Mouse (Mus musculus): ENCODE measurements around the gene Adam1a. TPM values are rescaled to one million over a fixed set of nuclear protein-coding genes. Genes with fewer than 3 reads are reported as not detected.
A peak's percentile ranks its signal among the peaks of the same experiment; 100 is the strongest.

The Adam1a gene
- polyA plus RNA-seq, 1 experiment from 2014 or later, result 3.8 TPM

DNA sequence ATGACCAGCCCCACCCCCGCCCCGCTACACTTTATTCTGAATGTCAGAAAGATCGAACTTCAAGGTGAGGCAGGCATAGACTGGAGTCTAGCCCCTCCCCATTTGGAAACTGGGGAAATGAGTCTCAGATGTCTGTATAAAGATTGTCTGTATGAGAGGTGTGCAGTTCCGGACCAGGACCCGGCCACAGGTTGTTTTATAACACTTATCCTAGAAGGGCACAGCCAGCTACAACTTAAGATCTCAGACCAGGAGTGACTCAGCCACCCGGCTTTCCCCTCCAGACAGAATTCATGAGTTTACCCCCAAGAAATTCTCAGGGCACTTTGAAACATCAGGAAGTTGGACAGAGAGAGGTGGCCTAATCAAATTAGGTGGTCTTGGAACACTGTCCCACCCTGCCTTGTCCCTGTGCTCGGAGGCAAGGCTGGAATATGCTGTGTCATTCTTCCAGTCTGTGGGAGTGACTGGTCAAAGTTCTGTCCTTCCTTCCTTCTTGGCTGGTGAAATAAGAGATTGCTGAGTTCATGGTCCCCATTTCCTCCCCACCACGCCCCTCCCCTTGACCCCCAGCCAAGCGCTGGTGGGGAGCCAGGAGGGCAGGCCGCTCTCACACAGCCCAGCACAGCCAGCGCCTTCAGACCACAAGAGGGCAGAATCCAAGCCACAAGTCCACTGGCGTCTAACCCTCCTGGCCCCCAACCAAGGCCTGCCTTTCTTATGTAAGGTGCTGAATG, 38.7 kb upstream of the Adam1a start:
- Histone ChIP-seq H3K9me3 (replicated peaks) (no peaks in the 10 kb centered on the region), H3K27me3 (no peaks in the 10 kb centered on the region), H3K4me1 (0 out of 2 replicates have a peak, but pooled peaks cover 5% of the 10 kb centered on the region), H3K36me3 (peaks cover 11% of the 10 kb centered on the region), H3K9ac (no peak overlapping the region), H3K27ac (no peak overlapping the region), H3K4me2 (replicated peaks) (no peak overlapping the region), H3K4me3 (no peak overlapping the region)
- ATAC-seq (ENCODE audit: low FRiP score), result no peak
- WGBS, result 58% methylated on average over 12 of the region's 12 CpGs

DNA sequence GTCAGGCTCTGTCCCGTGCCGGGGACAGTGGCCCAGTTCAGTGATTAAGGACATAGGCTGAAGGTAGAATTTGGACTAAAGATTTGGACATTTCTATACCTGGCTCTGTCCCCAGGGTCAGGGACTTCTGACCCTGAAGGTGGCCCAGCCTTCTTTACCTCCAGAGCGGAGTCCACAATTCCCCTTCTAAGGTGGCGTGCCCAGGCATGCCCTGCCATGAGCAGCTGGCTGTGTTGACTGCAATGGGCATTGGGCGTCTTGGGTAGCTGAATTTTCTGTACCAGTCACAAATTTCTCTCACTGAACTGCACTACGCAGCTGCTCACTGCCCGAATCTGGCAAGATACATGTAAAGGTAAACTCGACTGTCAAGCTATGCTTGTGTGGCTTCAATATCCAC, 36.7 kb upstream of the Adam1a start:
- ATAC-seq (ENCODE audit: low FRiP score), result no peak
- no peaks in the 10 kb centered on the region for H3K27me3 ChIP-seq
- H3K27ac ChIP-seq, result no peak overlapping the region
- no peak overlapping the region for H3K9ac ChIP-seq
- no peak overlapping the region for H3K4me2 ChIP-seq (replicated peaks)
- H3K36me3 ChIP-seq, result peaks cover 19% of the 10 kb centered on the region
- WGBS, result 91% methylated on average over 8 of the region's 8 CpGs
- H3K4me1 ChIP-seq, result 0 out of 2 replicates have a peak, but pooled peaks cover 5% of the 10 kb centered on the region
- no peaks in the 10 kb centered on the region for H3K9me3 ChIP-seq (replicated peaks)
- no peak overlapping the region for H3K4me3 ChIP-seq

DNA sequence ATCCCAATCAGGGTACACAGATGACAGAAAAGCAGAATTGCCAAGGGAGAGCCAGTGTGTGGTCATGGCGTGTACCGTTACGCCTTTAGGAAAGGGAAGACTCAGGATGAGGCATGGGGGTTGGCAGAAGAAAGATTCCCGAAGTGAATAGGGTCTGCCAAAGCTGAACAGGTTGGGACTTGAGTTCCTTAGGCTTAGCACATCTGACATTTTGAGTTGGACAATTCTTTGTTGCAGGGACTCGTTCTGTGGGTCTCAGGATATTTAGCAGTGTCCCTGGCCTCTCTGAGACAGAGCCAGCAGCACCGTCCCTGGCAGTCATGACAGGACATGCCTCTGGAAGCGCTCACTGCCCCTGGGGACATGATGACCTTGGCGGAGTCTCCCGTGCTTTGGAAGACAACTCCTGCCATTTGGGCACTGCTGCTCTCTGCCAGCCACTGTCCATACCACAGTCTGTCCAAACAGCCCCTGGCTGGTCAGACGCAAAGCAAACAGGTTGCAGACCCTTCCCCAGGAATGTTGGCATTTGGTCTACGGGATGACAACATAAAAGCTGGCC, 31.7 kb upstream of the Adam1a start:
- H3K9me3 ChIP-seq (replicated peaks), result no peaks in the 10 kb centered on the region
- H3K27me3 ChIP-seq, result no peaks in the 10 kb centered on the region
- H3K4me1 ChIP-seq, result no peaks in the 10 kb centered on the region
- ATAC-seq (ENCODE audit: low FRiP score), result no peak
- H3K27ac ChIP-seq, result no peak overlapping the region
- no peak overlapping the region for H3K9ac ChIP-seq
- no peak overlapping the region for H3K4me2 ChIP-seq (replicated peaks)
- no peak overlapping the region for H3K4me3 ChIP-seq
- WGBS, result 88% methylated on average over 11 of the region's 11 CpGs
- H3K36me3 ChIP-seq, result peaks cover 28% of the 10 kb centered on the region

DNA sequence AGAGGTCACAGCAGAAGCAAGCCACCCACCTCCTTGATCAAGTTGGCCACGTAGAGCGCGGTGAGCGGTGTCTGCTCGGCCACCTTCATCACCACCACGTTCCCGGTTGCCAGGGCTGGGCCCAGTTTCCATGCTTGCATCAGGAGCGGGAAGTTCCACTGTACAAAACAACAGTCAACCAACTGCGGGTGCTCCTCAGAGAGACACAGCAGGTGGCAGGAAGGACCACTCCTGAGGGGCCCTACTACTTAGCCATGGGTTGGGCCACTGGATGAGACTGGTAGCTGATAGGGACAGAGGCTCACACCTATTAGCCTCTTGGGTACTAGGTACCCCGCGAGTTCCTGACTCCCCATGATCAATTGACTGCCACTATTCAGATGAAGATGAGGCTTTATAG, 30.6 kb upstream of the Adam1a start:
- Histone ChIP-seq H3K9ac (no peak overlapping the region), H3K4me1 (no peaks in the 10 kb centered on the region), H3K27me3 (no peaks in the 10 kb centered on the region), H3K9me3 (replicated peaks) (no peaks in the 10 kb centered on the region), H3K36me3 (peaks cover 33% of the 10 kb centered on the region), H3K27ac (no peak overlapping the region), H3K4me3 (no peak overlapping the region), H3K4me2 (replicated peaks) (no peak overlapping the region)
- no peak for ATAC-seq (ENCODE audit: low FRiP score)
- 94% methylated on average over 11 of the region's 11 CpGs for WGBS

DNA sequence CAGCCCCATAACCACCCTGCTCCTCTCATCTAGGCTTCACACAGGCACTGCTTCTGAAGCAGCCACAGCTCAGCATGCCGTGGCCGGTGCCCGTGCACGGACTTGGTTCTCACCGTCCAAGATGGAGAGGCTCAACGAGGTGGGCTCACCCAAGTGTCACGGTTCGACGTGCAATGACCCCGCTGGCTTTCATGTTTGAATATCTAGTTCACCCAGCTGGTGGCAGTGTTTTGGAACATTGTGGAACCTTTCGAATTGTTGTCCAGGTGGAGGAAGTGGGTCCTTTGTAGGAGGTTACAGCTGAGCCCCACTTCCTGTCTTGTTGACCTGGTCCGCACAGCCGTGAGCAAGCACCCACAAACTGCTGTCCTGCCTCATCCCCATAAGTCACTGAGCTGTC, 28.9 kb upstream of the Adam1a start:
- no peak overlapping the region for H3K4me2 ChIP-seq (replicated peaks)
- H3K9me3 ChIP-seq (replicated peaks), result no peaks in the 10 kb centered on the region
- no peaks in the 10 kb centered on the region for H3K4me1 ChIP-seq
- H3K27me3 ChIP-seq, result no peaks in the 10 kb centered on the region
- H3K36me3 ChIP-seq, result peaks cover 34% of the 10 kb centered on the region
- 93% methylated on average over 13 of the region's 13 CpGs for WGBS
- no peak overlapping the region for H3K9ac ChIP-seq
- no peak overlapping the region for H3K4me3 ChIP-seq
- ATAC-seq (ENCODE audit: low FRiP score), result no peak
- H3K27ac ChIP-seq, result no peak overlapping the region

DNA sequence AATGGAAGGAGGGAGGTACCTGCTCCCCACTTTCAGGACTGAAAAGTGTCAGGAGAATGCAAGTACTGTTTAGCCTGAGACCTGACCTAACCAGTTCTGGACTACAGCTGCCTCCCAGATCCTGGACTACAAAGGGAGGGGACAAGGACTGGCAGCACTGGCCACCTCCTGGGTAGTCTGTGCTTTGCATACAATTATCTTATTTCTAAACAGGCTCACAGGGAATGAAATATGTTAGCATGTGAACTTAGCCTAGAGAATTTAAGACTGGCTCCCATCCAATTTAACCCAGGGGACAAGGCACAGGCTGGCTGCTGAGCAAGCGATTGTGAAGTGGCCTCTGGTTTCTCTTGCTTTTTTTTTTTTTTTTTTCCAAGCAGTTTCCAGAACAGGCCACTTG, 25.5 kb upstream of the Adam1a start:
- Histone ChIP-seq H3K4me3 (no peak overlapping the region), H3K4me2 (replicated peaks) (no peak overlapping the region), H3K9ac (no peak overlapping the region), H3K27me3 (no peaks in the 10 kb centered on the region), H3K9me3 (replicated peaks) (no peaks in the 10 kb centered on the region), H3K36me3 (peaks cover 31% of the 10 kb centered on the region), H3K4me1 (no peaks in the 10 kb centered on the region), H3K27ac (no peak overlapping the region)
- ATAC-seq (ENCODE audit: low FRiP score), result no peak
- WGBS, result 75% methylated on average over 1 of the region's 1 CpGs

DNA sequence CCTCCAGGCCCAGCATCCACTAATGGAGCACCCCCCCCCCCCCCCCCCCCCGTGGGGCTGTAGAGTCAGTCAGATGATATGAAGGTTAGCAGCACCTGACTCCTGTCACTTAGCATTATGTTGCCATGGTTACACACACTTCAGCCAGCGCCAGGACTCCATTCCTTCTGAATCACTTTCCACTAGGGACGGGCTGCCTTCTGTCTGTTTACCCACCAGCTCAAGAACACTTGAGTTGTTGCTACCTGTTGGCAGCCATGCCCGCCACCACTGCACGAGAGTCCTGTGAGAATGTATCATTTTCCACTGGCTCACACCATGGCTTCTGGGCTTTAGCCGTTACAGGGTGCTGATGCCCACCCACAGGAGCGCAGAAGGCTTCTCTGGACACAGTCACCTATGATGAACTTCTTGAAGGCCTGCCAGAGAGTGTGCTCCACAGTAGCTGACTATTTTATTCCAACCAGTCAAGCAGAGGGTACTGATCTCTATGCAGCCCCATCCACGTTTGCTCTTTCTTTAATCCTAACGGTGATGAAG, 24.7 kb upstream of the Adam1a start:
- ATAC-seq (ENCODE audit: low FRiP score), result no peak
- Histone ChIP-seq H3K9ac (no peak overlapping the region), H3K27ac (no peak overlapping the region), H3K27me3 (no peaks in the 10 kb centered on the region), H3K4me1 (no peaks in the 10 kb centered on the region), H3K9me3 (replicated peaks) (no peaks in the 10 kb centered on the region), H3K4me3 (no peak overlapping the region), H3K4me2 (replicated peaks) (no peak overlapping the region), H3K36me3 (peaks cover 31% of the 10 kb centered on the region)
- WGBS, result 81% methylated on average over 8 of the region's 9 CpGs

DNA sequence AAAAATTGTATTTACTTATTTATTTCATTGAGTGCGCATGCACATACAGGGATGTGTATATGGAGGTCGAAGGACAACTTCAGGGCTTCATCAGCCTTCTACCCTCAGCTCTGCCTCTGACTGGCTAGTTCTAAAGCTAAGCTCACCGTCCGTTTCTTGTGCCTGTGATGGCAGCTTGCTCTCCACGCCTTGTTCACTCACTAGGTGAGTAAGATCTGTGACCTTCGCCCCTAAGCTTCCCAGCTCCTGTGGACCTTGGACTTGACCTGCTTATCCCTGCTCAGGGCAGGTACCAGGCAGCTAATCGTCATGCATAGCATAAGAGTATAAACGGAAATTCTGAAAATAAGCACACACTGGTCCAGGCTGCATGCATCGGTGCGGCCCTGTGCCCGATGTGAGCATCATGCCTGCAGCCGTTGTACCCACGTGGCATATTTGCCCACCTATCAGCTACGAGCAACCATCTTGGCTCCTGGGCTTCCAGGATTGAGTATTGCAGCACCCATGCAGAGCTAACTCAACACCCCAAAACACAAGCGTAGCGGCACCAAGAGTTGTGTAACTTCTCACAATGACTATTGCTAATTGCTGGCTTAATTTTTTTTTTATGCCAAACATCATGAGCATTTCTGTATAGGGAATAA, 20.9 kb upstream of the Adam1a start:
- 89% methylated on average over 16 of the region's 16 CpGs for WGBS
- Histone ChIP-seq H3K27ac (no peak overlapping the region), H3K9me3 (replicated peaks) (no peaks in the 10 kb centered on the region), H3K4me1 (0 out of 2 replicates have a peak, but pooled peaks cover 5% of the 10 kb centered on the region), H3K4me2 (replicated peaks) (no peak overlapping the region), H3K27me3 (no peaks in the 10 kb centered on the region), H3K4me3 (no peak overlapping the region), H3K9ac (no peak overlapping the region), H3K36me3 (peaks cover 19% of the 10 kb centered on the region)
- no peak for ATAC-seq (ENCODE audit: low FRiP score)

DNA sequence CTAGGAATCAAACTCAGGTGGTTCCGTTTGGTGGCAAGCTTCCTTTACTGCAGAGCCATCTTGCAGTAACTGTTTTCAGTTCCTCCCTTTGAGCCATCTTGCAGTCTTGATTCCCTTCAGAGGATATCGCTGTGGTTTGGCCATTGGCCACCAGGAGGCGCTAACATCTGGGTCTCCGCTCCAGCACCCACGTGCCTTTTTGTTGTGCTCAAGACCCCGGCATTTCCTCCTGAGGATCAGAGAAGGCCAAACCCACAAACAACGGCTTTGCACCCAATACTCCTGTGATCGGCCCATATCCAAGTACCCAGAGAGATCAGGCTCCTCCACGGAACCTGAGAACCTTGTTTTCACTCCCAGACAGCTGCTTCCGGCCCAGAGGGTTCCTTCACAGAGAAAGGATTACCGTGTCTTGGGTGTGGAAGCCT, 19.2 kb upstream of the Adam1a start:
- H3K27ac ChIP-seq, result no peak overlapping the region
- 15% methylated on average over 11 of the region's 11 CpGs for WGBS
- peak overlapping the region; percentile 13; the same call in 1 of the 2 replicates for H3K9ac ChIP-seq
- H3K9me3 ChIP-seq (replicated peaks), result no peaks in the 10 kb centered on the region
- ATAC-seq (ENCODE audit: low FRiP score), result no peak
- no peaks in the 10 kb centered on the region for H3K27me3 ChIP-seq
- H3K4me2 ChIP-seq (replicated peaks), result peak overlapping the region; percentile 38
- H3K4me3 ChIP-seq, result no peak overlapping the region
- 0 out of 2 replicates have a peak, but pooled peaks cover 5% of the 10 kb centered on the region for H3K4me1 ChIP-seq
- peaks cover 7% of the 10 kb centered on the region for H3K36me3 ChIP-seq

DNA sequence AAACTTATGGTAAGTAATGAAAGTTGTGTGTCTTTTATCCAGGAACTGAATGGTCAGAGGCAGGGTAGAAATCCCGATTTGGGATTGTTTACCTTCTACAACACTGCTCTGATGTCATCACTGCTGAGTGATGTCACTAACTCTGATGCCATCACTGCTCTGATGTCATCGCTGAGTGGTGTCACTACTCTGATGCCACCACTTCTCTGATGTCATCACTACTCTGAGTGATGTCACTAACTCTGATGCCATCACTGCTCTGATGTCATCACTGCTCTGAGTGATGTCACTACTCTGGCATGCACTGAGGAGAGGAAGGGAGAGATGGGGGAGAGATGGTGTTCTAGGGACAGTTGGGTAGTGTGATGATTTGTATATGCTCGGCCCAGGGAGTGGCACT, 17.2 kb upstream of the Adam1a start:
- 0 out of 2 replicates have a peak, but pooled peaks cover 5% of the 10 kb centered on the region for H3K4me1 ChIP-seq
- ATAC-seq (ENCODE audit: low FRiP score), result no peak
- 90% methylated on average over 3 of the region's 3 CpGs for WGBS

DNA sequence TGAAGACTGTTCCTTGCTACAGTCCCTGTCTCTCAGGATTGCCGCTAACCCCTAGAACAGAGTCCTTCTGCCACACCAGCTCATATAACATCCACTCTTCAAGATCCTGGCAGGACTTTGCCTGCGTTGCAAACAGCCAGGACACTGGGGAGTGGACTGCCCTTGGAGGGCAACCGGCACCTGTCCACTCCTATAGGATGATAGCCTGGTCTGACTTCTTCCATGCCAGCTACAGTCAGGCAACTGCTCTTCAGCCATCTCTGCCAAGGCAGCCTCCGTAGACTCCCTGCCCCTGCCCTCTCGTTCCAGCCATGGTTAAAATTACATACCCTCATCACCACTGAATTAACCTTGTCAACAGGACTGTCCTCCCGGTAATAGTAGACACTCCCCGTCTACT, 3.9 kb upstream of the Adam1a start:
- H3K27ac ChIP-seq, result no peak overlapping the region
- ATAC-seq (ENCODE audit: low FRiP score), result no peak
- H3K9ac ChIP-seq, result no peak overlapping the region
- no peaks in the 10 kb centered on the region for H3K9me3 ChIP-seq (replicated peaks)
- H3K4me3 ChIP-seq, result no peak overlapping the region
- 89% methylated on average over 7 of the region's 7 CpGs for WGBS
- peaks cover 12% of the 10 kb centered on the region for H3K4me1 ChIP-seq
- no peaks in the 10 kb centered on the region for H3K36me3 ChIP-seq
- H3K27me3 ChIP-seq, result peaks cover under 1% of the 10 kb centered on the region; the same call in 1 of the 2 replicates
- no peak overlapping the region for H3K4me2 ChIP-seq (replicated peaks)

More for the DNA sequence above, 17.2 kb upstream of the Adam1a start:
- Histone ChIP-seq H3K9me3 (replicated peaks) (no peaks in the 10 kb centered on the region), H3K4me2 (replicated peaks) (no peak overlapping the region), H3K36me3 (no peaks in the 10 kb centered on the region), H3K4me3 (no peak overlapping the region), H3K27ac (no peak overlapping the region), H3K9ac (no peak overlapping the region), H3K27me3 (no peaks in the 10 kb centered on the region)

DNA sequence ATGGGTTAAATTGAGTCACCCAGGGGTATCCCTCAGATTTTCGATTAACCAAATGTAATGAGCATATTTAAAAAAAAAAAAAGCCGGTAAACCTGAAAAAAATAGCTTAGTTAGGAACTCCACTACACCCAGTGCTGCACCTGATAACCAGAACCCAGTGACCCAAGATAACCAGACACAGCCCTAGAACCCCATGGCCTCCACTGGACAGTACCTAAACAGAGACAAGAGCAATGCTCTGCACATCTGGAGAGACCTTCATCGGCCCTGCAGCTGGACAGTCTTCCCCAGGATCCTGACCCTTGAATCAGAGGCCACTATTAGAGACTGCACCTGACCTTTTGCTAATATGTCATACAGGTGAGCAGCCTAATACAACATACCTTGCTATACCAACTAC, 1.8 kb upstream of the Adam1a start:
- Histone ChIP-seq H3K4me1 (peaks cover 29% of the 10 kb centered on the region), H3K9me3 (replicated peaks) (no peaks in the 10 kb centered on the region), H3K4me2 (replicated peaks) (no peak overlapping the region), H3K27ac (no peak overlapping the region), H3K27me3 (no peaks in the 10 kb centered on the region), H3K4me3 (no peak overlapping the region), H3K36me3 (no peaks in the 10 kb centered on the region), H3K9ac (no peak overlapping the region)
- ATAC-seq (ENCODE audit: low FRiP score), result no peak
- 92% methylated on average over 3 of the region's 3 CpGs for WGBS
